Mouse (Mus musculus) G1E (cell line): ENCODE measurements around the gene Trim8.

Experiments used
- CTCF ChIP-seq: IDR thresholded peaks from 2 replicates; pipeline ENCODE4 v1.5.1; 2012; ENCODE audit warnings: low read depth, low read length, inconsistent platforms, mixed read lengths
- GATA1 ChIP-seq: IDR thresholded peaks from 2 replicates; pipeline ENCODE4 v1.6.1; 2012; ENCODE audit warnings: borderline replicate concordance, low read length, inconsistent platforms, mixed read lengths

DNA sequence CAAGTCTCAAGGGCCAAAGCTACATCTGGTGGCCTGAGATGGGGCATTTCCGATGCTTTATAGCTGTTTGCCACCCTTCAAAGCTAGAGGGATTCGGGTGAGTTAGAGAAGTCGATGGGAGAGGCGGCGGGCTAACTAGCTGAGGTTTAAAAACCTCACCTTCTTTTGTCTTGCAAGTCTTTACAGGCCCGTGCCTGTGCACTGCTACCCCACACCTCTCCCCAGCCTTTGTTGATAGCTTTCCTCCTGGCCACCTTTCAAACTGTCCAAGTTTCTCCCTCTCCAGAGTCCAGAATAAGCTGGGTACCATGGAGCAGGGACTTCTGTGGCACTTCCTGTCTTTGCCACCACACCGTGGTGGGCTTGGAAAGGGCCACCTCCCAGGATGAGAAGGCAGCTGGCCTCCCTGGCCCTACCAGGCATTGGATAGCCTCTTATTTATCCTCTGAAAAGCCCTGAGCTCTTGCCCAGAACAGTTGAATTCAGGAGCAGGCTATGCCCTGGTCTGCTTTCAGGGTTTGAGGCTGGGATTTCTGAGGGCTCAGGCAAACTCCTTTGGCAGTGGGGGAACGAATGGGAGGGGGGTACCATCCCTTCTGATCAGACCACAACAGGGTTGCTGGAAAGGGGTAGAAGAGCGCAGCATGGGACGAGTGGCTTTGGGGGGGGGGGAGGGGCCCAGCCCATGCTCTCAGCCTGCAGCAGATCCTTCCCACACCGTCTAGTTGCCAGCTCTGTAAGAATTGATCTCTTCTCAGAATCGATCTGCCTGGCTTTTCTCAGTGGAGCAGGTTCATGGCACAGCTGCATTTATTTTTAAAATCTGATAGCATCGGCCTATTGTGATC, 28.3 kb downstream of the Trim8 start:
- TF ChIP-seq CTCF (no peak), GATA1 (no peak)
